In the genomic region with DNA sequence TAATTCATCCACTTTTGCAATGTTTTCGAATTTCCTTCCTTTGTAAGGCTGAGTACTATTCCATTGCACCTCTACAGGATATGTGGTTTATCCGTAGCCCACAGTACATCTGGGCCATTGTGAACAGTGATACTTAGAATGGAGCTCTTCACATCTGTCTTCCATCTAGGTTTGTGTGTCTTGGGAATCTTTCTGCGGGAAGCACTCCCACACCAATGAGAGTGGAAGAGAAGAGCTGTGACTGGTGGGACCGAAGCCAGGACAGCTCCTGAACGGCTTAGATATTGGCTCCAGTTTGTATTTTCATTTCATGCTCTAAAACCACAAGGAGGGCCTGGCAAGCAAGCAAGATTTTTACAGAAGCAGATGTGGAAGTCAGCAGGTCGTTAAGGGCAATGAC, we compare ENCODE assay signal across 21 mouse cellular contexts.
DNase-seq lines count a peak whose midpoint lies in the region; ATAC-seq and TF ChIP-seq lines count a peak whose summit lies in the region.
"Had no signal": no experiment of that assay in that cellular context is flagged by ENCODE, and none has a peak within 500 bp of the region (broad histone marks: within the 10 kb centered on the region; RNA-seq: fewer than 3 reads in every experiment).

No protein-coding gene starts in this region.

- no peak overlapping the region for H3K27ac ChIP-seq in kidney, embryonic 15.5 days
- peak overlapping the region; percentile 2; the same call in 1 of the 2 replicates for H3K27ac ChIP-seq in limb, embryonic 15.5 days
- no peak overlapping the region for H3K27ac ChIP-seq in intestine, postnatal 0 days (ENCODE audit: low read depth, low read length)
- H3K27ac ChIP-seq: forebrain, embryonic 12.5 days; heart, embryonic 13.5 days; hindbrain, embryonic 12.5 days had no signal

- H3K4me2 ChIP-seq in kidney, embryonic 15.5 days = no peak overlapping the region
- H3K4me2 ChIP-seq in limb, embryonic 15.5 days = no peak overlapping the region
- no peak overlapping the region for H3K4me2 ChIP-seq in intestine, postnatal 0 days (replicated peaks; ENCODE audit: low read depth)
- H3K4me2 ChIP-seq: forebrain, embryonic 12.5 days; heart, embryonic 13.5 days; hindbrain, embryonic 12.5 days had no signal

- H3K36me3 ChIP-seq in kidney, embryonic 15.5 days = no peaks in the 10 kb centered on the region
- H3K36me3 ChIP-seq in limb, embryonic 15.5 days = no peaks in the 10 kb centered on the region
- H3K36me3 ChIP-seq in intestine, postnatal 0 days (ENCODE audit: control insufficient read depth, insufficient read depth) = no peaks in the 10 kb centered on the region
- H3K36me3 ChIP-seq: forebrain, embryonic 12.5 days; G1E; heart, embryonic 13.5 days; hindbrain, embryonic 12.5 days had no signal

- H3K9ac ChIP-seq in kidney, embryonic 15.5 days = no peak overlapping the region
- no peak overlapping the region for H3K9ac ChIP-seq in limb, embryonic 15.5 days
- no peak overlapping the region for H3K9ac ChIP-seq in intestine, postnatal 0 days (ENCODE audit: low read depth, low read length)
- H3K9ac ChIP-seq: forebrain, embryonic 12.5 days; heart, embryonic 13.5 days; hindbrain, embryonic 12.5 days had no signal

- DNase-seq in kidney, postnatal 36 days = peak; percentile 9 to 16
- DNase-seq in gastrocnemius, adult 18-20 months (ENCODE audit: low spot score) = peak; percentile 15
- DNase-seq in gastrocnemius, postnatal 10 days = peak; percentile 23
- no peak for DNase-seq in heart, adult 18-20 months
- DNase-seq: adrenal gland, adult 8-10 months; adrenal gland, postnatal 36 days; B cell, adult 2 months; cerebellum, adult 2 months; cerebellum, postnatal 10 days; heart, postnatal 4 days had no signal

- H3K27me3 ChIP-seq in kidney, embryonic 15.5 days = peaks cover 4% of the 10 kb centered on the region; the same call in 1 of the 2 replicates
- H3K27me3 ChIP-seq in limb, embryonic 15.5 days = no peaks in the 10 kb centered on the region
- H3K27me3 ChIP-seq in intestine, postnatal 0 days (replicated peaks; ENCODE audit: control insufficient read depth, insufficient read depth, low read length) = no peaks in the 10 kb centered on the region
- H3K27me3 ChIP-seq: heart, embryonic 13.5 days; hindbrain, embryonic 12.5 days had no signal

- H3K4me3 ChIP-seq in kidney, embryonic 15.5 days (replicated peaks) = no peak overlapping the region
- no peak overlapping the region for H3K4me3 ChIP-seq in limb, embryonic 15.5 days
- H3K4me3 ChIP-seq in intestine, postnatal 0 days (ENCODE audit: low read depth, low read length) = no peak overlapping the region
- H3K4me3 ChIP-seq: forebrain, embryonic 12.5 days; heart, embryonic 13.5 days; hindbrain, embryonic 12.5 days had no signal

- 58% methylated on average over 6 of the region's 6 CpGs for WGBS in kidney, embryonic 15.5 days
- 51% methylated on average over 6 of the region's 6 CpGs for WGBS in limb, embryonic 15.5 days
- 82% methylated on average over 6 of the region's 6 CpGs for WGBS in intestine, postnatal 0 days

- ATAC-seq in kidney, embryonic 15.5 days (replicated peaks; ENCODE audit: low FRiP score) = no peak
- ATAC-seq in limb, embryonic 15.5 days (ENCODE audit: insufficient number of reproducible peaks, low FRiP score, low TSS enrichment, low read depth) = 0 out of 2 replicates have a peak, but pooled peaks have one; percentile 65
- ATAC-seq in intestine, postnatal 0 days = no peak
- ATAC-seq: CD4-positive, CD25-positive, alpha-beta regulatory T cell, adult 4 months; forebrain, embryonic 16.5 days; hindbrain, embryonic 16.5 days; inflammation-experienced regulatory T-cells, adult 6 months had no signal

- peaks cover 7% of the 10 kb centered on the region; the same call in 1 of the 2 replicates for H3K4me1 ChIP-seq in kidney, embryonic 15.5 days
- peaks cover 4% of the 10 kb centered on the region; the same call in 1 of the 2 replicates for H3K4me1 ChIP-seq in limb, embryonic 15.5 days
- no peaks in the 10 kb centered on the region for H3K4me1 ChIP-seq in intestine, postnatal 0 days (replicated peaks; ENCODE audit: control insufficient read depth, insufficient read depth, low read length)
- H3K4me1 ChIP-seq: heart, embryonic 13.5 days had no signal

- H3K9me3 ChIP-seq in kidney, embryonic 15.5 days (replicated peaks) = no peaks in the 10 kb centered on the region
- no peaks in the 10 kb centered on the region for H3K9me3 ChIP-seq in limb, embryonic 15.5 days
- no peaks in the 10 kb centered on the region for H3K9me3 ChIP-seq in intestine, postnatal 0 days (ENCODE audit: control insufficient read depth)
- H3K9me3 ChIP-seq: forebrain, embryonic 12.5 days; G1E; heart, embryonic 13.5 days; hindbrain, embryonic 12.5 days had no signal

- TF ChIP-seq CTCF in intestine, postnatal 0 days (IDR thresholded peaks at IDR 0.05; ENCODE audit: low read depth) = no peak

Comparison
In these comparisons a context has a peak if more than half of its experiments do, and no peak if none do; other contexts are left out.
1. DNase-seq: peak in kidney, postnatal 36 days (2 of 2), gastrocnemius, adult 18-20 months (single experiment) and gastrocnemius, postnatal 10 days (single experiment); none in heart, adult 18-20 months (0 of 2).